Mouse (Mus musculus): ENCODE data around the gene Ptprf. TPM values are rescaled to one million over a fixed set of nuclear protein-coding genes. Genes with fewer than 3 reads are reported as not detected.

Gene Ptprf
- total and polyA plus RNA-seq, 2 experiments = 40.1 to 89.8 TPM

GRCm38 (mm10) chr4:118256217-118256616 lies 35.0 kb downstream of the Ptprf start:
- H3K4me1 ChIP-seq (ENCODE audit: control insufficient read depth, insufficient read depth, low read length) = peaks cover 6% of the 10 kb centered on the region
- WGBS = 87% methylated on average over 12 of the region's 12 CpGs
- TF ChIP-seq POLR2A (IDR thresholded peaks at IDR 0.05; ENCODE audit: extremely low read depth, insufficient read depth, low read length) (no peak), CTCF (IDR thresholded peaks at IDR 0.05; ENCODE audit: low read depth, low read length) (no peak)

GRCm38 (mm10) chr4:118254953-118255352 lies 36.3 kb downstream of the Ptprf start:
- no peak for DNase-seq (ENCODE audit: extremely low read depth, low read depth, low spot score)
- Histone ChIP-seq H3K79me2 (ENCODE audit: control insufficient read depth, insufficient read depth, low read length) (no peaks in the 10 kb centered on the region), H3K4me3 (ENCODE audit: insufficient read depth, low read depth, low read length) (no peak overlapping the region), H3K27me3 (ENCODE audit: control insufficient read depth, insufficient read depth, low read length) (no peaks in the 10 kb centered on the region), H3K27ac (replicated peaks; ENCODE audit: insufficient read depth, low read depth, low read length) (no peak overlapping the region), H3K9ac (ENCODE audit: low read depth, low read length) (no peak overlapping the region), H3K4me1 (ENCODE audit: control insufficient read depth, insufficient read depth, low read length) (peaks cover 18% of the 10 kb centered on the region), H3K36me3 (ENCODE audit: control insufficient read depth, insufficient read depth, low read length) (peaks cover 3% of the 10 kb centered on the region; the same call in 1 of the 2 replicates)
- WGBS = 83% methylated on average over 5 of the region's 5 CpGs
- no peak for TF ChIP-seq POLR2A (IDR thresholded peaks at IDR 0.05; ENCODE audit: extremely low read depth, insufficient read depth, low read length)
- no peak for TF ChIP-seq CTCF (IDR thresholded peaks at IDR 0.05; ENCODE audit: low read depth, low read length)

More at GRCm38 (mm10) chr4:118256217-118256616, 35.0 kb downstream of the Ptprf start:
- peaks cover 3% of the 10 kb centered on the region; the same call in 1 of the 2 replicates for H3K36me3 ChIP-seq (ENCODE audit: control insufficient read depth, insufficient read depth, low read length)
- H3K4me3 ChIP-seq (ENCODE audit: insufficient read depth, low read depth, low read length) = no peak overlapping the region
- no peaks in the 10 kb centered on the region for H3K27me3 ChIP-seq (ENCODE audit: control insufficient read depth, insufficient read depth, low read length)
- H3K27ac ChIP-seq (replicated peaks; ENCODE audit: insufficient read depth, low read depth, low read length) = no peak overlapping the region
- H3K9ac ChIP-seq (ENCODE audit: low read depth, low read length) = no peak overlapping the region
- DNase-seq (ENCODE audit: extremely low read depth, low read depth, low spot score) = no peak
- peaks cover 3% of the 10 kb centered on the region; the same call in 1 of the 2 replicates for H3K79me2 ChIP-seq (ENCODE audit: control insufficient read depth, insufficient read depth, low read length)

- H3K9ac ChIP-seq (ENCODE audit: low read depth, low read length) = no peak overlapping the region
- DNase-seq (ENCODE audit: extremely low read depth, low read depth, low spot score) = peak; percentile 56
- H3K27ac ChIP-seq (replicated peaks; ENCODE audit: insufficient read depth, low read depth, low read length) = no peak overlapping the region
- H3K36me3 ChIP-seq (ENCODE audit: control insufficient read depth, insufficient read depth, low read length) = no peaks in the 10 kb centered on the region; the same call in 1 of the 2 replicates
- H3K4me1 ChIP-seq (ENCODE audit: control insufficient read depth, insufficient read depth, low read length) = peaks cover 25% of the 10 kb centered on the region
- H3K27me3 ChIP-seq (ENCODE audit: control insufficient read depth, insufficient read depth, low read length) = no peaks in the 10 kb centered on the region
- WGBS = 49% methylated on average over 3 of the region's 3 CpGs
- H3K4me3 ChIP-seq (ENCODE audit: insufficient read depth, low read depth, low read length) = no peak overlapping the region
- H3K79me2 ChIP-seq (ENCODE audit: control insufficient read depth, insufficient read depth, low read length) = 0 out of 2 replicates have a peak, but pooled peaks cover 5% of the 10 kb centered on the region
- TF ChIP-seq POLR2A (IDR thresholded peaks at IDR 0.05; ENCODE audit: extremely low read depth, insufficient read depth, low read length) = no peak
- TF ChIP-seq CTCF (IDR thresholded peaks at IDR 0.05; ENCODE audit: low read depth, low read length) = no peak
Measured at GRCm38 (mm10) chr4:118247323-118247722, 43.9 kb downstream of the Ptprf start.

GRCm38 (mm10) chr4:118245847-118246246 lies 45.4 kb downstream of the Ptprf start:
- Histone ChIP-seq H3K79me2 (ENCODE audit: control insufficient read depth, insufficient read depth, low read length) (0 out of 2 replicates have a peak, but pooled peaks cover 5% of the 10 kb centered on the region), H3K27ac (replicated peaks; ENCODE audit: insufficient read depth, low read depth, low read length) (no peak overlapping the region), H3K9ac (ENCODE audit: low read depth, low read length) (no peak overlapping the region), H3K4me3 (ENCODE audit: insufficient read depth, low read depth, low read length) (no peak overlapping the region), H3K4me1 (ENCODE audit: control insufficient read depth, insufficient read depth, low read length) (peaks cover 22% of the 10 kb centered on the region), H3K27me3 (ENCODE audit: control insufficient read depth, insufficient read depth, low read length) (no peaks in the 10 kb centered on the region), H3K36me3 (ENCODE audit: control insufficient read depth, insufficient read depth, low read length) (no peaks in the 10 kb centered on the region; the same call in 1 of the 2 replicates)
- DNase-seq (ENCODE audit: extremely low read depth, low read depth, low spot score) = no peak
- TF ChIP-seq CTCF (IDR thresholded peaks at IDR 0.05; ENCODE audit: low read depth, low read length) (no peak), POLR2A (IDR thresholded peaks at IDR 0.05; ENCODE audit: extremely low read depth, insufficient read depth, low read length) (no peak)
- 93% methylated on average over 14 of the region's 14 CpGs for WGBS

- DNase-seq (ENCODE audit: extremely low read depth, low read depth, low spot score) = no peak
- no peak overlapping the region for H3K9ac ChIP-seq (ENCODE audit: low read depth, low read length)
- TF ChIP-seq CTCF (IDR thresholded peaks at IDR 0.05; ENCODE audit: low read depth, low read length) = no peak
- TF ChIP-seq POLR2A (IDR thresholded peaks at IDR 0.05; ENCODE audit: extremely low read depth, insufficient read depth, low read length) = no peak
Measured at GRCm38 (mm10) chr4:118243791-118244190, 47.4 kb downstream of the Ptprf start.

GRCm38 (mm10) chr4:118243298-118243697 lies 47.9 kb downstream of the Ptprf start:
- Histone ChIP-seq H3K4me3 (ENCODE audit: insufficient read depth, low read depth, low read length) (no peak overlapping the region), H3K9ac (ENCODE audit: low read depth, low read length) (no peak overlapping the region), H3K4me1 (ENCODE audit: control insufficient read depth, insufficient read depth, low read length) (peaks cover 23% of the 10 kb centered on the region), H3K79me2 (ENCODE audit: control insufficient read depth, insufficient read depth, low read length) (no peaks in the 10 kb centered on the region), H3K27ac (replicated peaks; ENCODE audit: insufficient read depth, low read depth, low read length) (no peak overlapping the region), H3K27me3 (ENCODE audit: control insufficient read depth, insufficient read depth, low read length) (no peaks in the 10 kb centered on the region), H3K36me3 (ENCODE audit: control insufficient read depth, insufficient read depth, low read length) (no peaks in the 10 kb centered on the region; the same call in 1 of the 2 replicates)
- TF ChIP-seq CTCF (IDR thresholded peaks at IDR 0.05; ENCODE audit: low read depth, low read length) (no peak), POLR2A (IDR thresholded peaks at IDR 0.05; ENCODE audit: extremely low read depth, insufficient read depth, low read length) (no peak)
- 98% methylated on average over 11 of the region's 11 CpGs for whole genome bisulfite sequencing
- no peak for DNase-seq (ENCODE audit: extremely low read depth, low read depth, low spot score)

More at GRCm38 (mm10) chr4:118243791-118244190, 47.4 kb downstream of the Ptprf start:
- peaks cover 19% of the 10 kb centered on the region for H3K4me1 ChIP-seq (ENCODE audit: control insufficient read depth, insufficient read depth, low read length)
- H3K36me3 ChIP-seq (ENCODE audit: control insufficient read depth, insufficient read depth, low read length) = no peaks in the 10 kb centered on the region; the same call in 1 of the 2 replicates
- H3K27ac ChIP-seq (replicated peaks; ENCODE audit: insufficient read depth, low read depth, low read length) = no peak overlapping the region
- 85% methylated on average over 7 of the region's 7 CpGs for WGBS
- H3K27me3 ChIP-seq (ENCODE audit: control insufficient read depth, insufficient read depth, low read length) = no peaks in the 10 kb centered on the region
- no peak overlapping the region for H3K4me3 ChIP-seq (ENCODE audit: insufficient read depth, low read depth, low read length)
- H3K79me2 ChIP-seq (ENCODE audit: control insufficient read depth, insufficient read depth, low read length) = no peaks in the 10 kb centered on the region
